Comparison of ENCODE assay signal across 9 mouse cellular contexts in the genomic region with DNA sequence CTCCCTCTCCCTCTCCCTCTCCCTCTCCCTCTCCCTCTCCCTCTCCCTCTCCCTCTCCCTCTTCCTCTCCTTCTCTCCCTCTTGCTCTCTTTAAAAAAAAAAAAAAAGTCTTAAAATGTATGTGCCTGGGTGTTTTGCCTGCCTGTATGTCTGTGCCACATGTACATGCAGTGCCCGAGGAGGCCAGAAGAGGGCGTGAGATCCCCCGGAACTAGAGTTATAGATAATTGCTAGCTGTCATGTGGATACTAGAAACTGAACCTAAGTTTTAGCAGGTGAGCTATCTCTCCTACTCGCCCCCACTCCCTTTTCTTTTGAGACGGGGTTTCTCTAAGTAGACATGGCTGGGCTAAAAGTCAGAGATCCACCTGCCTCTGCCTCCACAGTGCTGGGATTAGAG. TPM values are rescaled to one million over a fixed set of nuclear protein-coding genes. Genes with fewer than 3 reads are reported as not detected.
DNase-seq lines count a peak whose midpoint lies in the region; ATAC-seq lines count a peak whose summit lies in the region.
"Had no signal": no experiment of that assay in that cellular context is flagged by ENCODE, and none has a peak within 500 bp of the region (broad histone marks: within the 10 kb centered on the region; RNA-seq: fewer than 3 reads in every experiment).

No protein-coding gene starts in this region.

- no peaks in the 10 kb centered on the region for H3K4me1 ChIP-seq in midbrain, embryonic 15.5 days
- H3K4me1 ChIP-seq: hindbrain, embryonic 15.5 days had no signal

- no peaks in the 10 kb centered on the region for H3K36me3 ChIP-seq in midbrain, embryonic 15.5 days (replicated peaks)
- H3K36me3 ChIP-seq: hindbrain, embryonic 15.5 days had no signal

- 41% methylated on average over 5 of the region's 5 CpGs for WGBS in midbrain, embryonic 15.5 days

- H3K4me3 ChIP-seq in midbrain, embryonic 15.5 days: no peak overlapping the region
- H3K4me3 ChIP-seq: hindbrain, embryonic 15.5 days had no signal

- H3K9ac ChIP-seq in midbrain, embryonic 15.5 days: no peak overlapping the region
- H3K9ac ChIP-seq: hindbrain, embryonic 15.5 days had no signal

- DNase-seq in cerebellum, adult 11 months: peak; percentile 56
- DNase-seq in cerebellum, adult 9-11 months: no peak
- DNase-seq in retina, embryonic 14.5 days (ENCODE audit: low spot score): peak; percentile 40
- DNase-seq in retina, postnatal 1 day: no peak
- peak; percentile 52 to 73 for DNase-seq in cerebellum, postnatal 25 days
- peak; percentile 26 for DNase-seq in thymus, postnatal 0 days (ENCODE audit: low spot score)
- no peak for DNase-seq in layer of hippocampus, postnatal 14 days (ENCODE audit: low spot score in 2 of 2)

- no peaks in the 10 kb centered on the region for H3K9me3 ChIP-seq in midbrain, embryonic 15.5 days
- H3K9me3 ChIP-seq: hindbrain, embryonic 15.5 days had no signal

- no peaks in the 10 kb centered on the region for H3K27me3 ChIP-seq in midbrain, embryonic 15.5 days (replicated peaks)
- H3K27me3 ChIP-seq: hindbrain, embryonic 15.5 days had no signal

- no peak for ATAC-seq in midbrain, embryonic 15.5 days (replicated peaks)

- no peak overlapping the region for H3K4me2 ChIP-seq in midbrain, embryonic 15.5 days
- H3K4me2 ChIP-seq: hindbrain, embryonic 15.5 days had no signal

- H3K27ac ChIP-seq in midbrain, embryonic 15.5 days: no peak overlapping the region
- H3K27ac ChIP-seq: hindbrain, embryonic 15.5 days had no signal

RNA-seq across cellular contexts. Expression of gene Syt12, which starts 8.9 kb away (rescaled TPM):
- polyA plus RNA-seq in thymus, postnatal 0 days (2015; fragmentation: Nextera tagmentation; extraction: Ambion mirVana): 0.82 and 1.5 TPM in 2 replicates
- polyA plus RNA-seq in midbrain, embryonic 15.5 days (2015; fragmentation: Nextera tagmentation; extraction: Ambion mirVana): 3.6 and 4.3 TPM in 2 replicates
- total RNA-seq in layer of hippocampus, postnatal 14 days (2021): 10 to 100 TPM; 34.7 to 37.7 TPM

RNA-seq across cellular contexts. Expression of gene Rhod, which starts 29.1 kb away (rescaled TPM):
- 6.6 and 7.7 TPM in 2 replicates for polyA plus RNA-seq in thymus, postnatal 0 days (2015; fragmentation: Nextera tagmentation; extraction: Ambion mirVana)
- 5.1 and 5.5 TPM in 2 replicates for polyA plus RNA-seq in midbrain, embryonic 15.5 days (2015; fragmentation: Nextera tagmentation; extraction: Ambion mirVana)
- 1 to 10 TPM; 2.0 to 2.2 TPM for total RNA-seq in layer of hippocampus, postnatal 14 days (2021)

RNA-seq across cellular contexts. Expression of gene 2010003K11Rik, which starts 30.0 kb away (rescaled TPM):
- polyA plus RNA-seq in thymus, postnatal 0 days (2015; fragmentation: Nextera tagmentation; extraction: Ambion mirVana): not detected in 2 replicates
- not detected in 2 replicates for polyA plus RNA-seq in midbrain, embryonic 15.5 days (2015; fragmentation: Nextera tagmentation; extraction: Ambion mirVana)
- total RNA-seq in layer of hippocampus, postnatal 14 days (2021): not detected
- polyA plus RNA-seq: hindbrain, embryonic 15.5 days had no signal

RNA-seq across cellular contexts. Expression of gene Pcx, which starts 41.9 kb away (rescaled TPM):
- polyA plus RNA-seq in thymus, postnatal 0 days (2015; fragmentation: Nextera tagmentation; extraction: Ambion mirVana): 5.2 and 5.3 TPM in 2 replicates
- 26.6 and 30.5 TPM in 2 replicates for polyA plus RNA-seq in midbrain, embryonic 15.5 days (2015; fragmentation: Nextera tagmentation; extraction: Ambion mirVana)
- 10 to 100 TPM; 56.6 to 63.9 TPM for total RNA-seq in layer of hippocampus, postnatal 14 days (2021)

Comparison
In these comparisons a context has a peak if more than half of its experiments do, and no peak if none do; other contexts are left out.
1. DNase-seq: peak in cerebellum, adult 11 months (single experiment), retina, embryonic 14.5 days (single experiment), cerebellum, postnatal 25 days (2 of 2) and thymus, postnatal 0 days (single experiment); none in cerebellum, adult 9-11 months (single experiment), retina, postnatal 1 day (single experiment) and layer of hippocampus, postnatal 14 days (0 of 2).